Mouse (Mus musculus) stomach, embryonic 16.5 days (tissue): ENCODE results near the gene Rnf169. TPM values are rescaled to one million over a fixed set of nuclear protein-coding genes. Genes with fewer than 3 reads are reported as not detected.

Source experiments
- ATAC-seq: fragments of 200-750 bp; cut with Nextera tagmentation; 2 replicates; pipeline ENCODE4 v1.8.0; 2017; ENCODE audit warnings: moderate number of reproducible peaks, moderate TSS enrichment; ENCODE audit not compliant: insufficient read depth, low FRiP score
- H3K27ac ChIP-seq: fragments of 300-500 bp; sonication (generic); 2 replicates; pipeline ENCODE4 v1.5.1; 2014; ENCODE audit warnings: low read length
- H3K27me3 ChIP-seq: fragments of 300-500 bp; sonication (generic); 2 replicates; pipeline ENCODE4 v1.6.1; 2014; ENCODE audit warnings: low read length, control low read depth, mixed read lengths; ENCODE audit not compliant: control insufficient read depth, insufficient read depth
- H3K36me3 ChIP-seq: fragments of 300-500 bp; sonication (generic); 2 replicates; pipeline ENCODE4 v1.6.1; 2014; ENCODE audit warnings: low read length; ENCODE audit not compliant: control insufficient read depth, insufficient read depth
- H3K4me1 ChIP-seq: fragments of 300-500 bp; sonication (generic); 2 replicates; pipeline ENCODE4 v1.6.1; 2014; ENCODE audit warnings: low read length, control low read depth, mixed read lengths; ENCODE audit not compliant: control insufficient read depth, insufficient read depth
- H3K4me2 ChIP-seq: fragments of 300-500 bp; sonication (generic); 2 replicates; pipeline ENCODE4 v1.6.1; 2014; ENCODE audit warnings: low read depth, low read length, mixed read lengths
- H3K4me3 ChIP-seq: fragments of 300-500 bp; sonication (generic); replicated peaks from 2 replicates; pipeline ENCODE4 v1.5.1; 2014; ENCODE audit warnings: mild to moderate bottlenecking, low read length
- H3K9ac ChIP-seq: fragments of 300-500 bp; sonication (generic); 2 replicates; pipeline ENCODE4 v1.6.1; 2014; ENCODE audit warnings: low read length
- H3K9me3 ChIP-seq: fragments of 300-500 bp; sonication (generic); replicated peaks from 2 replicates; pipeline ENCODE4 v1.6.1; 2016; ENCODE audit warnings: low read length, control low read depth; ENCODE audit not compliant: control insufficient read depth
- WGBS: fragments of 180-500 bp; shearing (Covaris S2); extraction: QIAGEN DNeasy Blood & Tissue Kit; methylation state at CpG from one replicate; pipeline ENCODE4 v1.1.7; 2014; 5-methylcytosine and 5-hydroxymethylcytosine counted together
- polyA plus RNA-seq: library from polyadenylated mRNA; unstranded; fragments of >200 nt; fragmentation: Nextera tagmentation; extraction: Ambion mirVana; gene quantifications from 2 replicates; pipeline ENCODE4 v1.2.1, GENCODE M21; 2015

Gene Rnf169
- polyA plus RNA-seq, 1 experiment from 2014 or later, result 4.5 TPM

- 0 out of 2 replicates have a peak, but pooled peaks cover 3% of the 10 kb centered on the region for H3K27me3 ChIP-seq
- peaks cover 13% of the 10 kb centered on the region for H3K4me1 ChIP-seq
- H3K9ac ChIP-seq, result no peak overlapping the region
- no peaks in the 10 kb centered on the region for H3K36me3 ChIP-seq
- ATAC-seq, result no peak
- WGBS, result 84% methylated on average over 2 of the region's 2 CpGs
- H3K4me2 ChIP-seq, result no peak overlapping the region
- no peak overlapping the region for H3K27ac ChIP-seq
- no peak overlapping the region for H3K4me3 ChIP-seq
- H3K9me3 ChIP-seq, result no peaks in the 10 kb centered on the region
These were observed 64.7 kb downstream of the Rnf169 start for GRCm38 (mm10) chr7:99915511-99915910.

GRCm38 (mm10) chr7:99914316-99914715 is 65.9 kb downstream of the Rnf169 start:
- H3K9ac ChIP-seq, result no peak overlapping the region
- H3K4me2 ChIP-seq, result no peak overlapping the region
- H3K4me1 ChIP-seq, result peaks cover 13% of the 10 kb centered on the region
- WGBS, result 80% methylated on average over 10 of the region's 10 CpGs
- no peak overlapping the region for H3K4me3 ChIP-seq
- H3K27me3 ChIP-seq, result 0 out of 2 replicates have a peak, but pooled peaks cover 3% of the 10 kb centered on the region
- 0 out of 2 replicates have a peak, but pooled peaks cover 4% of the 10 kb centered on the region for H3K9me3 ChIP-seq
- H3K27ac ChIP-seq, result no peak overlapping the region
- no peaks in the 10 kb centered on the region for H3K36me3 ChIP-seq
- no peak for ATAC-seq

GRCm38 (mm10) chr7:99911038-99911437 is 69.2 kb downstream of the Rnf169 start:
- Histone ChIP-seq H3K4me2 (no peak overlapping the region), H3K9me3 (0 out of 2 replicates have a peak, but pooled peaks cover 4% of the 10 kb centered on the region), H3K27me3 (no peaks in the 10 kb centered on the region), H3K36me3 (no peaks in the 10 kb centered on the region), H3K9ac (no peak overlapping the region), H3K4me1 (no peaks in the 10 kb centered on the region), H3K27ac (no peak overlapping the region), H3K4me3 (no peak overlapping the region)
- no peak for ATAC-seq
- 74% methylated on average over 5 of the region's 5 CpGs for WGBS

GRCm38 (mm10) chr7:99907463-99907862 is 72.8 kb downstream of the Rnf169 start:
- Histone ChIP-seq H3K27ac (no peak overlapping the region), H3K9ac (no peak overlapping the region), H3K4me3 (no peak overlapping the region), H3K4me2 (no peak overlapping the region), H3K9me3 (0 out of 2 replicates have a peak, but pooled peaks cover 4% of the 10 kb centered on the region), H3K36me3 (no peaks in the 10 kb centered on the region), H3K27me3 (no peaks in the 10 kb centered on the region), H3K4me1 (no peaks in the 10 kb centered on the region)
- ATAC-seq, result no peak
- 39% methylated on average over 3 of the region's 3 CpGs for WGBS

- H3K27me3 ChIP-seq, result no peaks in the 10 kb centered on the region
- H3K9me3 ChIP-seq, result 0 out of 2 replicates have a peak, but pooled peaks cover 4% of the 10 kb centered on the region
- ATAC-seq, result no peak
- WGBS, result 76% methylated on average over 3 of the region's 3 CpGs
- no peak overlapping the region for H3K4me2 ChIP-seq
- H3K9ac ChIP-seq, result no peak overlapping the region
- no peak overlapping the region for H3K4me3 ChIP-seq
- H3K4me1 ChIP-seq, result no peaks in the 10 kb centered on the region
- no peak overlapping the region for H3K27ac ChIP-seq
- no peaks in the 10 kb centered on the region for H3K36me3 ChIP-seq
These were observed 73.9 kb downstream of the Rnf169 start for GRCm38 (mm10) chr7:99906346-99906745.

- Histone ChIP-seq H3K4me3 (no peak overlapping the region), H3K9me3 (no peaks in the 10 kb centered on the region), H3K9ac (no peak overlapping the region), H3K4me2 (no peak overlapping the region), H3K4me1 (no peaks in the 10 kb centered on the region), H3K27me3 (no peaks in the 10 kb centered on the region), H3K27ac (no peak overlapping the region), H3K36me3 (no peaks in the 10 kb centered on the region)
- no peak for ATAC-seq
- WGBS, result 47% methylated on average over 3 of the region's 3 CpGs
These were observed 75.7 kb downstream of the Rnf169 start for GRCm38 (mm10) chr7:99904421-99905005.

GRCm38 (mm10) chr7:99902918-99903665 is 77.2 kb downstream of the Rnf169 start:
- no peak for ATAC-seq
- 67% methylated on average over 11 of the region's 11 CpGs for WGBS
- Histone ChIP-seq H3K4me3 (no peak overlapping the region), H3K9me3 (no peaks in the 10 kb centered on the region), H3K4me1 (no peaks in the 10 kb centered on the region), H3K4me2 (no peak overlapping the region), H3K9ac (no peak overlapping the region), H3K27ac (no peak overlapping the region), H3K27me3 (no peaks in the 10 kb centered on the region), H3K36me3 (no peaks in the 10 kb centered on the region)

- WGBS, result 63% methylated on average over 4 of the region's 4 CpGs
- H3K9ac ChIP-seq, result no peak overlapping the region
These were observed 78.0 kb downstream of the Rnf169 start for GRCm38 (mm10) chr7:99902208-99902607.

GRCm38 (mm10) chr7:99896905-99897304 is 83.3 kb downstream of the Rnf169 start:
- no peak overlapping the region for H3K4me2 ChIP-seq
- 82% methylated on average over 4 of the region's 4 CpGs for WGBS
- H3K4me1 ChIP-seq, result no peaks in the 10 kb centered on the region
- no peak for ATAC-seq
- H3K27me3 ChIP-seq, result no peaks in the 10 kb centered on the region
- no peak overlapping the region for H3K4me3 ChIP-seq
- no peaks in the 10 kb centered on the region for H3K9me3 ChIP-seq
- H3K27ac ChIP-seq, result no peak overlapping the region
- no peaks in the 10 kb centered on the region for H3K36me3 ChIP-seq
- no peak overlapping the region for H3K9ac ChIP-seq

More at GRCm38 (mm10) chr7:99902208-99902607, 78.0 kb downstream of the Rnf169 start:
- H3K4me2 ChIP-seq, result no peak overlapping the region
- H3K36me3 ChIP-seq, result no peaks in the 10 kb centered on the region
- no peak overlapping the region for H3K4me3 ChIP-seq
- no peaks in the 10 kb centered on the region for H3K9me3 ChIP-seq
- no peak for ATAC-seq
- no peaks in the 10 kb centered on the region for H3K4me1 ChIP-seq
- H3K27me3 ChIP-seq, result no peaks in the 10 kb centered on the region
- no peak overlapping the region for H3K27ac ChIP-seq
